Mouse (Mus musculus) cerebellum, adult (tissue): ENCODE measurements around the gene Tet1.
A peak's percentile ranks its signal among the peaks of the same experiment; 100 is the strongest.

Experiments used
- ATAC-seq: cut with Nextera tagmentation; 2 replicates; pipeline ENCODE4 v1.9.2; 2017; ENCODE audit warnings: mild to moderate bottlenecking, moderate library complexity, mixed read lengths; ENCODE audit not compliant: insufficient number of reproducible peaks, low FRiP score, low TSS enrichment

Gene Tet1

GRCm38 (mm10) chr10:62854581-62854980 lies 54.2 kb downstream of the Tet1 start:
- no peak for ATAC-seq

DNA sequence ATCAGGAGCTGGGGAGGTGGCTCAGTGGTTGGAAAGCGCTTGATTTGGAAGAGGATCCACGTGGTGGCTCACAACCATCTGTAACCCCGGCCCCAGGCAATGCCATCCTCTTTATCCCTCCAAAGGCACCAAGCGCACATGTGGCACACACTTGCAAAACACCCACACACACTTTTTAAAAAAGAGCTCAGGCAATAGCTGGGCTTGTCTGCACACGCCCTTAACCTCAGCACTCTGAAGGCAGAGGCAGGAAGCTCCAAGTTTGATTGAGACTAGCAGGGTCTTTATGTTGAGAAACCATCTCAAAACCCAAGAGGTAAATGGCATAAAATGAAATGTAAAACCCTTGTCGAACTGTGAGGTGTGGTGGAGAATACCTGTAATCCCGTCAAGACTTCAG lies 57.2 kb downstream of the Tet1 start:
- ATAC-seq: no peak

GRCm38 (mm10) chr10:62851025-62851424 lies 57.8 kb downstream of the Tet1 start:
- no peak for ATAC-seq

DNA sequence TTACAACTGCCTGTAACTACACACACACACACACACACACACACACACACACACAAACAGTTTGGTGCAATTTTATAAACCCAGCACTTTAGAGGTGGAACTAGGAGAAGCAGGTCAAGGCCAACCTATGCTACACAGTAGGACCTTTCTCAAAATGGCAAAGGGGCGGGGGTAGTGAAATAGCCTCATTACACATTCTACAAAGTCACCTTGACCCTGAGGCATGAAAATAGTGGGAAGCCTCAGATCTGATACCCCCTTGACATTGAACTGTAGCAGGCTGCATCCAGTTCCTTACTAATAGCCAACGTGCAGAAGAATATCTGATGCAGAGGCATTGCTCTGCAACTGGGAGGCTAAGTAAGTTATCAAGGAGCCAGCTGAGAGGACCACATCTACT lies 60.0 kb downstream of the Tet1 start:
- ATAC-seq: no peak

GRCm38 (mm10) chr10:62847069-62847626 lies 61.6 kb downstream of the Tet1 start:
- ATAC-seq: peak; percentile 88

DNA sequence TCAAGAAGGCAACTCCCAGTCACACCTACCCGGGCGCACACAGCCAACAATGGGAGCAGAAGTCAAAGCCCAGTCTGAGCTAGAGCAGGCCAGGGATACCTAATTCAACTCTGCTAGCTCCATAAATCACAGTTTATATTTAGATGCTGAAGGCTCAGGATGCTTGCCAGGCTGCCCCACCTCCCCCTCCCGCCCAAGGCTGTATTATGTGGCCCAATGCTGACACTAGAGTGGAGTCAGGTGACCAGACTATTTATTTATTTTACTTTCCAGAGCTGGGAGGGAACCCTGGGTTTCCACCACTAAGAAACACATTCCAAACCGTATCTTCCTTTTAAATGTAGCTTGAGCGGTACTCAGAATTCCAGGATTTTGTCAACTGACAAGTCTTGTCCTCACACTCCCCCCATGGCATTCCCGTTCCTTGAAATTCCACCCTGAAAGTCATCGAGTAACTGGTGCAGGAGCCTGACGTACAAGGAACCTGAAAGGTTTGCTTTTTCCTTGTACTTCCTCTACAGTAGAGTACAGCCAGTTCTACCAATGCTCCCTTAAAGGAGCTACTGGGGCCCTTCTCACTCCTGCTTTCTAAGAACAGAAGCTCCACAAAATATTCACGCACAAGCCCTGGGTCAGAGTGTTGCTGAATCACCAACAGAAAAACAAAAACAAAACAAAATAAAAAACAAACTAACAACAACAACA lies 64.9 kb downstream of the Tet1 start:
- no peak for ATAC-seq

GRCm38 (mm10) chr10:62841901-62842447 lies 66.8 kb downstream of the Tet1 start:
- no peak for ATAC-seq

DNA sequence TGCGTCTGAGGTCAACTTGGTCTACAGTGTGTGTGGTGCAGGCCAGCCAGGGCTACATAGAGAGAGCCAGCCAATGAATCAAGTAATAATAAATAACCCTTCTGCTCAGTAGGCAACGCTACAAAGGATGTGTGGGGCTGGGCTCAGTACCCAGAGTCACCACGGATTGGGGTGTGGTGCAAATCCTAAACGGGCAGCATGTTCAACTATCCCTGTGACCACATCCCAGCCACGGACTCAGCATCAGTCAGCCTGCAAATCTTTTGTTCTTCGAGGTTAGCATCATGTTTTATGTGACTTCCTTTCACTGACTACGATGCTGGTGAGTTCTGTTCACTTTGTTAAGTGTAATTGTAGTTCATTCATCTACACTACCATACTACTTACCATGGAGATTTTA lies 68.1 kb downstream of the Tet1 start:
- ATAC-seq: no peak

- ATAC-seq: no peak
Observed at GRCm38 (mm10) chr10:62837987-62838386, 70.8 kb downstream of the Tet1 start.

DNA sequence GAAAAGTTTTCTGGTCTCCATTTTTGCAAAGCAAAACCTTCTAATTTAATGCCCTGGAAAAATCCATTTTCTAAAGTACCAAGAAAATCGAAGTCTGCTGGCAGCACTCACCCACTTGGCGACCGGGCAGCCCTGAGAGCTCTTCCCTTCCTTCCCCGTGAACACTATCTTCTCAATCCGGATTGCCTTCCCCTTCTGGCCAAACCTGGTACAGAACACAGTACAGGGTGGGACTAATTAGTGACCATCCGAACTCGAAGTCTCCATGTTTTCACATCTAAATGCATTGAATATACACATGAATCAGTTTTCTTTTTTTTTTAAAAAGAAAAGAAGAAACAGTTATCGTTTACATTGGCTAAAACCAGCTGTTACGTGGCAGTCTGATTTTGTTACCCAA lies 76.0 kb downstream of the Tet1 start:
- no peak for ATAC-seq

DNA sequence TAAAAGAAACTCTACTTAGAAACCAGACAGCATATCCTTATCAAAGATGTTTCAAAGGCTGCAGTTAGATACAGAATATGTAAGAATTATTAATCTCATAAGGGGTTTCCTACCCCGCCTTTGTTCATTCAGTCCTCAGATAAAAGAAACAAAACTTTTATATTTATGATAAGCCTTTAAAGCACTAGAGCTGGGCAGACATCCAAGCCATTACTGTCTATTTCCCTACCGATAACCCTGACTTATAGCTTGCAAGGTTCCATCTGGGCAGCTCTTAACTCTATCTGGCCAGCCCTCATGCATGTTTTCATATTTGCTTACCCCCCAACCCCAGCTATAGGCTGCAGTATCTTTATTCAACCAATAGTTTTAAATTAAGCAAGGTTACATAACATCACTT lies 77.2 kb downstream of the Tet1 start:
- ATAC-seq: no peak

GRCm38 (mm10) chr10:62824474-62824873 lies 84.3 kb downstream of the Tet1 start:
- ATAC-seq: no peak

DNA sequence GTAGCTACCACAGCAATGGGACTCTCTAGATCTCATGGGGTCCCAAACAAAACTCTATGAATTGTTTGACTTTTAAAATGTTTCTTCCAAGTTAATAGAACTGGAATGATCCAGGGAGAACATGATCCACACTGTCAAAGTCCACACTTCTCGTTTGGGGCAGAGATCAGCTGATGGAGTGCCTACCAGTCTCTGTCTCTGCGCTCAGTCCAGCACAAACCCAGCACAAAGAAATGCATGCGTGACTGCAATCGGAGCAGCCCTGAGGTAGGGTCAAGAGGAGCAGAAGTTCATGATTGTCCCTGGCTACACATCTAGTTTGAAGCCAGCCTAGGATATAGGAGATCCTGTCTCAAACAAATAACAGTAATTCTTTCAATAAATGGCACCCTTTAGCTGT lies 85.4 kb downstream of the Tet1 start:
- ATAC-seq: no peak

- ATAC-seq: no peak
Observed at GRCm38 (mm10) chr10:62810010-62810409, 98.8 kb downstream of the Tet1 start.

DNA sequence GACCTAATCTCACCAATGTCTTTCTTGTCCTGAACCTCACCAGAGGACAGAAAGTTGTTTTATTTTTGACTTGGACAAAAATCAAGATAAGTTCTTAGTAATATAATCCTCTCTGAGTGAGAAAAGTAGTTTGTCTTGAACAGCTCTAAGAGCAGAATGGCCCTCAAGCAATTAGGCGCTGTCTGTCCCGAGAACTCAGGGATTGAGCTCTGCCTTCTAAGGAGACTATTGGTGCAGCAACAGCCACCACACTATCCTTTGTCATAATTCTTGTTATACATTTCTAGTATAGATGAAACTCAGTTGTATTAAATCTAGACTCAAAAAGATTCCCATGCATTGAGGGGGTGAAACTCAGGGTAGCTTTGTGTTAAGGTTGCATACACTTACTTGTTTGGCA lies 100.0 kb downstream of the Tet1 start:
- ATAC-seq: no peak

DNA sequence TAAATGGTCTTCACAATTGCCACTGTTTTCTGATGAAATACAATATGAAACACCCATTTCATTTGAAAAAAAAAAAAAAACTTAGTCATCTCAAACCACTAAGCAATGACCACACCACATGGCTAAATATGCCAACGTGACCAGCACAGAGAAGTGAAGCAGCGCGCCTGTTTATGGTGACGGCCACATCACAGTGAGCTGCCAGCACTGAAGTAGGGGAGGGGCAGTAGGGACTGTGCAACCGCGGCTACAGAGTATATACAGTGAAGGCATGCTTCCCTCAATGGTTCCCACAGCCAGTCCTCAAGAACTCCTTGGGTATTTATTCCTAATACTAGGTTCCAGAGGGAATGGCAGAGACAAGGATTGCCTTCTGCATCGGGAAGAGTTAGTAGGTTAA lies 100.5 kb downstream of the Tet1 start:
- ATAC-seq: no peak

DNA sequence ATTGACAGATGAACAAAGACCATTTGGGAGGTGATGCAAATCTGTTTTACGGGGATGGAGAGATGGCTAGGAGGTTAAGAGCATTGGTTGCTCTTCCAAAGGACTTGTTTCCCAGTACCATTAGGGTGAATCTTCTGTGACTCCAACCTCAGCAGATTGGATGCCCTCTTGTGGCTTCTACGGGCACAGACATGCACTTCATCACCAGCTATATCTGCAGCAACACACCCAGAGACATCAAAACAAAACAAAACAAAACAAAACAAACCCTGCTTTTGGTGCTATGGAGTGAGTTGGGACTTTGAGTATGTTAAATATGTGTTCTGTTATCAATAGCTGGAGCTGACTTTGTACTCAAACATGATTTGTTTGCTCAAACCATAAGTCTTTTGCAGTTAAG lies 104.7 kb downstream of the Tet1 start:
- no peak for ATAC-seq

DNA sequence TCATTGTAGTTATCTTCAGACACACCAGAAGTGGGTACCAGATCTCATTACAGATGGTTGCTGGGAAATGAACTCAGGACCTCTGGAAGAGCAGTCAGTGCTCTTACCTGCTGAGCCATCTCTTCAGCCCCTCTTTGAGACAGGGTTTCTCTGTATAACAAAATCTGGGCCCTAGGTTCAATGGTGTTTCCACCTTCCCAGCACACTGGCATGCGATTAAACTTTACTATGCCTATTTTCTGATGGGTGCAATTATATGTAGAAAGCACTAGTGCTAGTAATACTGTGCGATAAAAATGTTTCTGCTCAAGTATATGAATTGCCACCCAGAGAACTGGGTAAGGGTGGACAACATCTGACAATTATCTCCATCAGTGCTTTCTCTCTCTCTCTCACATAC lies 105.5 kb downstream of the Tet1 start:
- ATAC-seq: no peak

DNA sequence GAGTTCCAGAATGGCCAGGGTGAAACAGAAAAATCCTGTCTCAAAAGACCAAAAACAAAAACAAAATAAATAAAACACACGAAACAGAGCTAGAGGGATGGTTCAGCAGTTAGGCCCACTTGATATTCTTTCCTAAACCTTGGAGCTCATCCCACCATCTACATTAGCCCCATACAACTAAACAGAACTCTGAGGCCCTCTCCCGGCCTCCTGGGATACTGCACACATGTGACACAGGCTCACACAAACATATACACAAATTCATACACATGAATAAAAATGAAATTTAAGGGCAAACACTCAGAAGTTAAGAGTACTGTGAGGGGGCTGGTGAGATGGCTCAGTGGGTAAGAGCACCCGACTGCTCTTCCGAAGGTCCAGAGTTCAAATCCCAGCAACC lies 114.6 kb downstream of the Tet1 start:
- ATAC-seq: no peak

DNA sequence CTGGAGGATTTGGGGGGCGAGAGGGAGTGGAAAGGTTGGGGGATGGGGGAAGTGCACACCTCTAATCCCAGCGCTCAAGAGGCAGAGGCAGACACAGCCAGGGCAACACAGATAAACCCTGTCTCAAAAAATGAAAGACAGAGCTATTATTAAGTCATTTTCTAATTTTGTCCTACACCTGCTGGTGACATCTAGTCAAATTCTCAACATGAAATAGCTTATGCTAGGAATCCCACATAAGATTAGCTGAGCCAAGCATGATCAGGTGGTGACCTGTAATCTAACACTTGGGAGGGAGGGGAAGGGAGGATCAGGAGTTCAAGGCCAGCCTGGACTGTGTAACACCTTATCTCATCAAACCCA lies 115.7 kb downstream of the Tet1 start:
- ATAC-seq: no peak

DNA sequence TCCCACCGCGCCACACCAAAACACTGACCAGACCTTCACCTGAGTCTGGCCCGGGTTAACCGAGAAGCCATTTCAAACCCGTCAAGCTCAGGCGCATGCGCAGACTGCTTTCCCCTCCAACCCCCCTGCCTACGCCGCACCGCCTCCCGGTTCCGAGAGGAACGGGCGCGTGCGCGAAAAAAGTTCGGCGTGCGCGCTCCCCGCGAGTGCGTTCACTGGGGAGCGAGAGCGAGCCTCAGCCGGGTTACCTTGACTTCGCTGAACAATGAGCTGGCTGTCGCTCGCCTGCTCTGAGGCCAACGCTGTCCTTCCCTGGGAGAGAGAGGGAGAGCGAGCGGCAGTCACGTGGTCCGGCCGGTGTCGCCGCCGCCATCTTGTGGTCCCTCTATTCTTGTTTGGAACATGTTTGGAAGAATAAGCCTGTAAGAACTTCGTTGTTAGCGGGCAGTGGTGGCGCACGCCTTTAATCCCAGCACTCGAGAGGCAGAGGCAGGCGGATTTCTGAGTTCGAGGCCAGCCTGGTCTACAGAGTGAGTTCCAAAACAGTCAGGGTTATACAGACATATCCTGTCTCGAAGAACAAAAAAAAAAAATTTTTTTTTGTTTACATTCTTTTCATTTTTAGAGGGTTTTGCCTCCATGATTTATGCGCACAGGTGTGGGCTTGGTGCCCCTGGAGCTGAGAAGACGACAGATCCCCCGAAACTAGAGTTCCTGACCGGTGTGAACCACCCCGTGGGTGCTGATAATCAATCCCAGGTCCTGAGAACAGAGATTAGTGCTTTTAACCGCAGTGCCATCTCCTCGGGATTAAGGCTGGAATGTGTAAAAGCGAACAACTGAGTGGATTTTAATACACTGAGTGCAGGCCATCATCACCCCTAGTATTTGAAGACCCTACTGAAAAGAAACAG lies 116.4 kb downstream of the Tet1 start, which contains the start of gene Ccar1:
Ccar1 (minus strand) TSS at position 110 of the 914 bp plus-strand sequence.
- peak; percentile 99 for ATAC-seq
